In the genomic region with DNA sequence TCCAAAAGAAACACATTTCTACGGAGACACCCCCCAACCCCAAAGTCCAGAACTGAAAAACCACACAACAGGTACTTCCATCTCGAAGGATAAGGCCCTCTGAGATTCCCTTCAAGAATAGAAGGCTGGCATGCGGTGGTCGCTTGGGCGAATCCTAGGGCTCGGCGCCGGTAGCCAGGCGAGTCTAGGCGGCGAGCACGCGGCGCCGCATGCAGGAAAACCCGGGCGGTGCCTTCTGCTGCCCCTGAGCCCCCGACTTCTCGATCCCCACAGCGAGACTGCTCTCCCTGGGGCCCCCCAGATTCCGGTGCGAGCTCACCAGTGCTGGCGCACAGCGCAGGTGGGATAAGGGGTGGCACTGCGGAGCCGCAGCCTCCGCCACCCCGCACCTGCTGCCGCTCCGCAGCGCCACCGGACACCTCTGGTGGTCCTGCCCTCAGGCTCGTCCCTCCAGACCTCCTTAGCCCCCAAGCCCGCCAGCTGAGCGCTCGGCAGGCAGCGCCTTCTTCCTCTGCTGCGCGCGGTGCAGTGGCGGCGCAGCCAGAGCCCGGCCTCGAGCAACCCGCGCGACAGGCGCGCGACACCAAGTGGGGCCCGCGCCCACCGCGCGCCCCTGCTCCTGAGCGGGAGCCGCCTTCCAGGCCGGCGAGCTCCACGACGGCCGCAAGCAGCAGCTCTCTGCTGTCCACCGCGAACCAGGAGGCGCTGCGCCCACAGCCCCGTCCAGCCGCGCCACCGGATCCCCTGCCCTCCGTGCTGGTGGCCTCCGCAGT, we compare ENCODE assay signal across 8 mouse cellular contexts. TPM values are rescaled to one million over a fixed set of nuclear protein-coding genes. Genes with fewer than 3 reads are reported as not detected.
DNase-seq lines count a peak whose midpoint lies in the region; ATAC-seq and TF ChIP-seq lines count a peak whose summit lies in the region.

No protein-coding gene starts in this region.

- TF ChIP-seq CTCF in midbrain, postnatal 0 days (IDR thresholded peaks at IDR 0.05), result 0 out of 2 replicates have a peak, but pooled peaks have one; percentile 1

- H3K4me3 ChIP-seq in kidney, embryonic 16.5 days (ENCODE audit: low read length), result peak overlapping the region; percentile 48
- H3K4me3 ChIP-seq in hindbrain, embryonic 10.5 days, result peak overlapping the region; percentile 58
- peak overlapping the region; percentile 70 for H3K4me3 ChIP-seq in midbrain, postnatal 0 days (ENCODE audit: low read depth, low read length)

- H3K27me3 ChIP-seq in kidney, embryonic 16.5 days (ENCODE audit: insufficient read depth, low read length), result peaks cover 52% of the 10 kb centered on the region
- H3K27me3 ChIP-seq in hindbrain, embryonic 10.5 days (ENCODE audit: insufficient read depth, poor library complexity, severe bottlenecking), result peaks cover 53% of the 10 kb centered on the region
- H3K27me3 ChIP-seq in midbrain, postnatal 0 days (ENCODE audit: insufficient read depth, low read length), result peaks cover 6% of the 10 kb centered on the region; the same call in 1 of the 2 replicates

- no peak overlapping the region for H3K27ac ChIP-seq in kidney, embryonic 16.5 days (ENCODE audit: low read length)
- no peak overlapping the region for H3K27ac ChIP-seq in hindbrain, embryonic 10.5 days
- H3K27ac ChIP-seq in midbrain, postnatal 0 days (ENCODE audit: low read depth, low read length), result peak overlapping the region; percentile 72

- H3K9me3 ChIP-seq in kidney, embryonic 16.5 days (ENCODE audit: low read length), result no peaks in the 10 kb centered on the region
- no peaks in the 10 kb centered on the region for H3K9me3 ChIP-seq in hindbrain, embryonic 10.5 days
- no peaks in the 10 kb centered on the region for H3K9me3 ChIP-seq in midbrain, postnatal 0 days (ENCODE audit: low read length)

- DNase-seq in kidney, adult 9 months, result no peak
- peak; percentile 41 for DNase-seq in embryo, embryonic 10 days (ENCODE audit: low spot score)
- DNase-seq in hindbrain, embryonic 10.5 days (ENCODE audit: low spot score), result peak; percentile 36
- DNase-seq in midbrain, postnatal 0 days (ENCODE audit: low spot score), result peak; percentile 46
- DNase-seq in spleen, postnatal 4 days (ENCODE audit: low spot score in 2 of 2), result no peak
- no peak for DNase-seq in spleen, adult 12 weeks (ENCODE audit: low spot score)

- H3K36me3 ChIP-seq in kidney, embryonic 16.5 days (ENCODE audit: insufficient read depth, low read length), result no peaks in the 10 kb centered on the region
- H3K36me3 ChIP-seq in hindbrain, embryonic 10.5 days, result no peaks in the 10 kb centered on the region
- H3K36me3 ChIP-seq in midbrain, postnatal 0 days (ENCODE audit: insufficient read depth, low read length), result no peaks in the 10 kb centered on the region

- ATAC-seq in kidney, embryonic 16.5 days (ENCODE audit: low FRiP score, low TSS enrichment), result peak; percentile 74
- peak; percentile 80 for ATAC-seq in midbrain, postnatal 0 days (ENCODE audit: low FRiP score)
- no peak for ATAC-seq in granulocyte monocyte progenitor cell, adult 5-6 weeks (replicated peaks; ENCODE audit: poor library complexity, severe bottlenecking)

- no peak overlapping the region for H3K9ac ChIP-seq in kidney, embryonic 16.5 days (replicated peaks; ENCODE audit: low read length)
- H3K9ac ChIP-seq in midbrain, postnatal 0 days (replicated peaks; ENCODE audit: low read length, poor library complexity, severe bottlenecking), result peak overlapping the region; percentile 77

- peak overlapping the region; percentile 69 for H3K4me2 ChIP-seq in kidney, embryonic 16.5 days (replicated peaks; ENCODE audit: low read depth, low read length)
- peak overlapping the region; percentile 80 for H3K4me2 ChIP-seq in midbrain, postnatal 0 days (ENCODE audit: low read depth, low read length, poor library complexity, severe bottlenecking)

- no peaks in the 10 kb centered on the region for H3K4me1 ChIP-seq in kidney, embryonic 16.5 days (ENCODE audit: insufficient read depth, low read length)
- H3K4me1 ChIP-seq in hindbrain, embryonic 10.5 days (replicated peaks), result peaks cover 16% of the 10 kb centered on the region
- H3K4me1 ChIP-seq in midbrain, postnatal 0 days (ENCODE audit: insufficient read depth, low read length), result no peaks in the 10 kb centered on the region

- WGBS in kidney, embryonic 16.5 days, result 1% methylated on average over 71 of the region's 72 CpGs
- WGBS in hindbrain, embryonic 10.5 days, result 2% methylated on average over 72 of the region's 72 CpGs
- under 1% methylated on average over 36 of the region's 72 CpGs for WGBS in midbrain, postnatal 0 days

RNA-seq across cellular contexts. Expression of gene Gabra5, which starts 0.8 kb away (rescaled TPM):
- 0.15 TPM in 1 of 2 replicates, not detected in the other for polyA plus RNA-seq in kidney, embryonic 16.5 days (2015; fragmentation: Nextera tagmentation; extraction: Ambion mirVana)
- 0.27 and 0.46 TPM in 2 replicates for polyA plus RNA-seq in hindbrain, embryonic 10.5 days (2016; fragmentation: Nextera tagmentation; extraction: Ambion mirVana)
- 84.4 and 88.7 TPM in 2 replicates for total RNA-seq in midbrain, postnatal 0 days (2014; rRNA removed)
- polyA plus RNA-seq in midbrain, postnatal 0 days (2015; fragmentation: Nextera tagmentation; extraction: Ambion mirVana), result 88.1 and 90.8 TPM in 2 replicates
- not detected in 2 replicates for total RNA-seq in granulocyte monocyte progenitor cell, adult 5-6 weeks (2014; fragmentation: Nextera tagmentation)
- not detected in 2 replicates for total RNA-seq in granulocyte monocyte progenitor cell, adult 5-6 weeks (2017)

Comparison
In these comparisons a context has a peak if more than half of its experiments do, and no peak if none do; other contexts are left out.
1. DNase-seq: peak in embryo, embryonic 10 days (single experiment), hindbrain, embryonic 10.5 days (single experiment) and midbrain, postnatal 0 days (single experiment); none in kidney, adult 9 months (single experiment), spleen, postnatal 4 days (0 of 2) and spleen, adult 12 weeks (single experiment).
2. RNA of gene Gabra5, which starts 0.8 kb away (polyA plus RNA-seq): 88.1 to 90.8 TPM in midbrain, postnatal 0 days; 0.27 to 0.46 TPM in hindbrain, embryonic 10.5 days and 0.15 TPM in kidney, embryonic 16.5 days; every median in the first group is over 10 times any median in the second.
3. Peak in every context shown above with its lines, with median percentiles within 50 percentile points of each other: H3K4me3 ChIP-seq.